Mouse (Mus musculus): Measurements from ENCODE around the gene Mgat3. TPM values are rescaled to one million over a fixed set of nuclear protein-coding genes. Genes with fewer than 3 reads are reported as not detected.
A peak's percentile ranks its signal among the peaks of the same experiment; 100 is the strongest.

The Mgat3 gene
- total RNA-seq, 2 experiments from 2014 or later: 109 to 110 TPM

DNA sequence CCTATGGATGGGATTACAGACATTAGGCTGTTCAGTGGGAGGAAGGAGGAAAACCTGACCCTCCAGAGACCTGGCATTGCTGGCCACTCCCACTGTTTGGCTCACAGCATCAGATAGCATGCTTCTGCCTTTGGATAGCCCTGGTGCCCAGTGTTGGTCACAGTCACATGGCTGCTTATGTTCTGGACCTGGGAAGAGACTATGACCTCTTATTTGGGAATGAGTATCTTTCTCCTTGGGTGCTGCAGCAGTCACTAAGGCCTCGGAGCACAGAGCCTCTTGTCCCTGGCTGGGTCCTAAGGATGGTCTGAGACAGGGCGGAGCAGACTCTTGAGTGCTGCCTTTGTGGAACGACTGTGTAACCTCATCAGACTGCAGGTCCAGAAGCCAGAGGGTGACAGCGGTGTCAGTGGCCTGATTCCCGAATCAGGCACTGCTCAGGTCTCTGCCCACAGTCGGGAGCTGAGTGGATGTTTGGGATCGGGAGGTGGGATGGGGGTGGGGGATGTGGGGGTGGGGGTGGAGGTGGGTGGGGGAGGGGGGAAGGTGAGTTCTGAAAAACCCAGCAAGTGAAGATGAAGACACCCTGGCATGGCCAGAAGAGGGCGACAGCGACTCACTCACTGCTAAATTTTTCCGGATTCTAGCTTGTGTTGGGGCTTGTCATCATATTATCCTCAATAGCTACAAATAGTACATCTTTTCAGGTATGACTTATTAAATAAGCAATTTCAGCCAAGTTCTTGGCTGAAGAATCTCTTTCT lies 42.4 kb downstream of the Mgat3 start:
- intact Hi-C loops (cut with DNase I): loop anchor here (5.0 kb wide), 1 partner anchor 39 kb away; no protein-coding TSS in a partner anchor
- DNase-seq (ENCODE audit: low spot score in 2 of 2): peak; percentile 33 to 53

DNA sequence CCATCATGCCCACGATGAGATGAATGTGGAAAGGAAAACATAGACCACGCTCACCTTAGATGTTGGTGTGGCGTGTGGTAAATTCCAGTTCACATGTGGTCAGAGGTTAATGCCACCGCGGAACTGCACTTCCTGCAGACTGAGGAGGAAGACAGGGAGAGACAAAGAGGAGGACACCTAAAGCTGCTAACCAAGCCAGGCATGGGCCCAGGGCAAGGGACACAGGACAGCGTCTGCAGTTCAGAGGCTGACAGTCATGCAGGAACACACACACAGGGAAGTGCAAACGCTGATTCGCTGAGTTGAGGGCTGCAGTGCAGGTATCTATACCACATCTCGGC lies 42.9 kb downstream of the Mgat3 start:
- DNase-seq (ENCODE audit: low spot score in 2 of 2): no peak
- intact Hi-C loops (cut with DNase I): loop anchor here (5.0 kb wide), 1 partner anchor 39 kb away; no protein-coding TSS in a partner anchor

DNA sequence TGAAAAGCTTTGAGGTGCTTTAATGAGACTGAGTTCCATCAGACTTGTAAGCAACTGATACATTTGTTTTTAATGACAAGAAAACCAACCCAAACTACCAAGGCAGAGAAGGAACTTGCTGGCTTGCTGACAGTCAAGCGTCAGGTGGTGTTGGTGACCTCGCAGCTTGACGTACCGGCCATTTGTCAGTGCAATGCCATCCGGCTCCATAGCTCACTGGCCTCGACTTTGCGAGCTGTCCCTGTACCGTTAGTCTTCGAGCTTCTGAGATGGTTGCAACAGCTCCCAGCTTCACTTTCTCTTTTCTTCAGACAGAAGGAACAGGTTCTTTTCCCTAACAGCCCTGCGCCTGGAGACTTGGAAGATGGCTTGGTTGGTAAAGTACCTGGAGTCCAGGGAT lies 44.0 kb downstream of the Mgat3 start:
- DNase-seq (ENCODE audit: low spot score in 2 of 2): no peak
- intact Hi-C loops (cut with DNase I): loop anchor here (5.0 kb wide), 1 partner anchor 40 kb away; no protein-coding TSS in a partner anchor

DNA sequence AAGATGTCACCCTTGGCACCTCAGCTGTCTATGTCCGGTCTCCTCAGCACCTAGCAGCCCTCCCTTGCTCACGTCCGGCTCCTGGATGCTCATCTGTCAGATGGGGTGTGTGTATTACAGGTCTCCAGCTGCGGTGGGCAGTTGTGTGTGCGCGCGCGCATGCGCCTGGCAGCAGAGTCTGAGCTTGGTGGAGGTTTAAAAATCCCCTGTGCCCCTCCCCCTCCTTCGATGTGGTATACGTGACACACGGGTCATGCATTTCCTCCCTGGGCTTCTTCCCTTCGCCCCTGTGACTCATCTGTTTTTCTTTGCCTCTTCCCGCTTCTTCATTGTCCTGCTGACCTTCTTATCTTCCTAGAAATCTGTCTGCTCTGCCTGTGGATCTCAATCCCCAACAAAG lies 45.7 kb downstream of the Mgat3 start:
- DNase-seq (ENCODE audit: low spot score in 2 of 2): no peak
- intact Hi-C loops (cut with DNase I): loop anchor here (5.0 kb wide), 1 partner anchor 42 kb away; no protein-coding TSS in a partner anchor

DNA sequence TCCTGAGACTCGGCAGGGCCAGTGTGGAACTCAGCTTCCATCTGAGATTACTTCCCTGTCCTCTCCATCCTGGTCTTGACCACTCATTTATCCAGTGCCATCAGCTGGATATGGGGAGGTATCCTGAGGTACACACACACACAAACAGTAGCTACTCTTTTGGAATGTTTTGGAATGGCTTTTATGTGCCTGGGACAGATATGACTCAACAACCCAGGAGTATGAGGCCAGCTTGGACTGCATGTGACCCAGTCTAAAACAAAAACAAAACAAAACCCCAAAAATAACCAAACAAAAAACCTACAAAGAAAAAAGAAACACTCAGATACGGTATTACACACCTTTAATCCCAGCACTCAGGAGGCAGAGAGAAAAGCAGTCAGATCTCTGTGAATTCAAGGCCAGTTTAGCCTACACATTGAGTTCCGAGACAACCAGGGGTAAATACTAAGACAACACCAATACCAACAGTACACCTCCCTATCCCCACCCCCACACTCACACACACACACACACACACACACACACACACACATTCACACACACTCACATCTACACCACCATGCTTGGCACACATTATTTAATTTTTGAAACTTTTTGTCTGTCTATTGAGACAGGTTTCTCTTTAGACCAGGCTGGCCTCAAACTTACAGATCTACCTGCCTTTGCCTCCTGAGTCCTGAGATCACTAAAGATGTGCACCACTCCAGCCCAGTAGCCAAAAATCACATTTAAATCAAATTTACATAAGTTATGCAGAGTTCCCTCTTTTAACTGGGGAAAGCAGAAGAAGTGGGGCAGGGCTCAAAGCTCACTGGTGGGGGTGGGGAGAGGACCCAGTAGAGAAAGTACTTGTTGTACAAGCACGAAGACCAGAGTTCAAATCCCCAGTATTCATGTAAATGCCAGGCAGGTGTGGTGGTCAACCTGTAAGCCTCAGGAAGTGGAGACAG lies 46.5 kb downstream of the Mgat3 start:
- intact Hi-C loops (cut with DNase I): loop anchor here (5.0 kb wide), 1 partner anchor 43 kb away; no protein-coding TSS in a partner anchor
- DNase-seq (ENCODE audit: low spot score in 2 of 2): no peak

DNA sequence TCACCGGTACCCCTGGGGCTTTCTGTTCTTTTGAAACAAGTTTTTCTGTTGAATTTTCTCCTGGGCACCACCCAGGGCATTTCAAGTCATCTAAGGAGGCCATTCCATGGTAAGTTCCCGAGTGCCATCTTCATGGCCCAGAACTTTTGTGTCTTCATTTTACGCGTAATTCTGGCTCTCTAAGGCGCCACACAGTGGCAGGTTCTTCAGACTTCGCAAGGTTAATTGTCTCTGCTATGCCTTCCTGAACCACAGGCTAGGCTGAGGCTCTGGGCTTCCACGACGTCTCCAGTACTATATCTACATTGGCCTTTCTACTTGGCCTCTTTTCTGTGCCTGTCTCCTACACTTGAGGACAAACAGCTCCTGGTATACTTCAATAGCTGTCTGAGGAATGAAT lies 47.5 kb downstream of the Mgat3 start:
- DNase-seq (ENCODE audit: low spot score in 2 of 2): no peak
- intact Hi-C loops (cut with DNase I): no loop called here

DNA sequence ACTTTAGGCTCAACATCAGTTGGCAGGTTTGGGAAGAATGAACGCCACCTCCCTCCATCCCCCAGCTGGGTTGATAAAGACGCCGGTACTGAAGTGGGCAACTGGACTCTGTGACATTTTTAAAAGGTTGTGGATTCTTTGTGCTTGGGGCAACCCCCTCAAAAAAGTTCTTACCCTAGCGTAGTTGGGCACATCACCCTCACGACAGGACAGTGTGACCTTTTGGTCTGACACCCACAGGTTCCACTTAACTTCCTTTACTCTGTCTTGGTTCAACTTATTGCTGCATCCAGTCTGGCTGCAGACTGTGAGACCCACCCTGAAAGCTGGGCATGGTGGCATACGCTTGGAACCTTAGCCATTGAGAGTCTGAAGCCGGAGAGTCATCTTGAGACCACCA lies 50.2 kb downstream of the Mgat3 start:
- intact Hi-C loops (cut with DNase I): no loop called here
- DNase-seq (ENCODE audit: low spot score in 2 of 2): no peak

DNA sequence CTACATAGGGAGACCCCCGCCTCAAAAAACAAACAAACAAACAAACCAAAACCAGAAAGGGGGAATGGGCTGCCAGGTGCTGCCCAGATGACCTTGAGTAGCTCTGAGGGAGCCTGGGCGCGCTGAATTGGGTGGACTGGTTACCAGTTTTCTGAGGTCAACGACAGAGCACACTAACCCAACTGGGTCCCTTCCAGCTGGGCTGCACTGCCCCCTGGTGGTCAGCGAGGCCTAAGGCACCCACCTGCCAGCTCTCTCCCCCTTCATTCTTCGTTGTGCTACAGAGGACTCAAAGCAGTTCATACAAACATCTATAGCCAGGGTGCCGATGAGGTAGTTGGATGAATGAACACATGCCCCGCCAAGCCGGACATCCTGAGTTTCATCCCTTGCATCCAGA lies 51.7 kb downstream of the Mgat3 start:
- peak; percentile 48 to 62 for DNase-seq (ENCODE audit: low spot score in 2 of 2)
- intact Hi-C loops (cut with DNase I): loop anchor here (5.0 kb wide), 1 partner anchor 133 kb away; the partner anchor contains the start of genes Rpl3 and Syngr1

DNA sequence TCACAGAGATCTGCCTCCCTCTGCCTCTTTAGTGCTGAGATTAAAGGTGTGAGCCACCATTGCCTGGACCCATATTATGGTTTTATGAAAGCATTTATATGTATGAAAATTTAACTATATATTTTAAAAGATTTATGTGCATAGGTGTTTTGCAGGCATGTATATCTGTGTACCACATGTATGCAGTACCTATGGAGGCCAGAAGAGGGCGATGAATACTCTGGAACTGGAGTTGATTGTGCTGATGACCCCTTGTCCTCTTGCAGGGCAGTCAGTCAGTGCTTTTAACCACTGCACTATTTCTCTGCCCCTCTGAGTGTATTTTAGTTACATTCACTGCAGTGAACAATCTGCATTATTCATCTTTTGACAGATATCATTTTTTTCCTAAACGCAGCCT lies 52.3 kb downstream of the Mgat3 start:
- intact Hi-C loops (cut with DNase I): loop anchor here (5.0 kb wide), 1 partner anchor 133 kb away; the partner anchor contains the start of genes Rpl3 and Syngr1
- peak; percentile 54 to 68 for DNase-seq (ENCODE audit: low spot score in 2 of 2)

DNA sequence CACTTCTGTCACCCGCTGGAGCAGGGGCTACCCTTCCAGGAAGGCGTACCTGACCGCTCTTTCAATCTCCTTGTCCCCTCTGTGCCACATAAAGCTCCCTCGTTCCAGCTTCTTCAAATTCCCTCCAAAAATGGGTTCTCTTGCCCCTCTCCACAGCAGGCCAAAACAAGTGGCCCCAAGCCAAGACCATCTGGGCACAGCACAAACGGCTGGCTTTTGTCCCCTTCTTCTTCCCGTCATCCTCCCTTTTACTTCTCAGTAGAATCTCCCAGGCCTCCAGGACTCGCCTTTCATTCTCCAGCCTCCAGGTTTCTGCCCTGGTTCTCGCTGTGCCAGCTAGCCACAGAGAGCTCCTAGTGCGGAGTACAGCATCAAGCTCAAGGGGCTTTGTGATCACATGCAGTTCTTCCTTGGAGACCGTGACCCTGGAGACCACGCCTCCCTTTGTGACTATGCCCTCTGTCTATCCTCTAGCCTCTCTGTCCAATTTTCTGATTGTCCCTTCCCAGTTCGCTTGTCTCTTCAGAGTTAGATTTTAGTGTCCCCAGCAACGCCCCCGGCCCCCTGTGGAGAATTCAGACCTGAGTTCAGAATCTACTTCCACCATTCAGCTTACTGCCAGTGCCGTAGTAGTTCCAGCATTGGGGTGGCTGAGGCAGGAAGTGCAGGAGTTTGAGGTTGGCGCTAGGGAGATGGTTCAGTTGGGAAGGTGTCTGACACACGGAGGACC lies 54.7 kb downstream of the Mgat3 start:
- DNase-seq (ENCODE audit: low spot score in 2 of 2): no peak
- intact Hi-C loops (cut with DNase I): loop anchor here (5.0 kb wide), 1 partner anchor 136 kb away; the partner anchor contains the start of genes Rpl3 and Syngr1

DNA sequence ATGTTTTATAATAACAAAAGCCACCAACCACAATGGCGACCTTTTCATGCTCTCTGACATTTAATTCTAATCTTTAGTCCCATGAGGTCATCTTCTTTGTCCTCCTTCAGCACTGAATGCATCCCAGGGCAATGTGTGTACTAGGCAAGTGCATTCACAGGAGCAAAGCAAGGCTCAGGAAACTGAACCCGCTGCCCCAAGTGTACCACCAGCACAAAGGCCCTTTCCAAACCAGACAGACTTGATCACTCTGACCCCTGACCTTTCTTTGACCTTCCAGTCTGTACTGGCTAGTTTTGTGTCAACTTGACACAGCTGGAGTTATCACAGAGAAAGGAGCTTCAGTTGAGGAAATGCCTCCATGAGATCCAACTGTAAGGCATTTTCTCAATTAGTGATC lies 58.8 kb downstream of the Mgat3 start:
- no peak for DNase-seq (ENCODE audit: low spot score in 2 of 2)
- intact Hi-C loops (cut with DNase I): loop anchor here (5.0 kb wide), 1 partner anchor 95 kb away; no protein-coding TSS in a partner anchor

DNA sequence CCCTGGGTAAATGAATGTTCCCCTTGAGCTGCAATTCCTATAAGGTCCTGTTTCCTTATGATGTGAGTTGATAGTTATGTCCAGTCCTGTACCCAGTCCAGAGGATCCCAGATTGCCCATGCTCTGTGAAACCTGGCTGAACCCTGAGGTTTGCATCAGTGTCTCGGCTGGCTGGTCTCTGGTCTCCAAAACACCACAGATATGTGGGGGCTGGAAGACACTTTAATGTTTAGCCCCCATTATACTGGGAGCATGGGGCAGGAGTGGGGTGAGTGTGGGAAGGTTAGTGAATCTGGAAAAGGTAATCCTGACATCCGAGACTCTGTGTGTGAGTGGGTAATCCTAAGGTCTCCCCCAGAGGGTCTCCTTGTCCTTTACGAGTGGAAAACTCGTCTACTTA lies 59.5 kb downstream of the Mgat3 start:
- DNase-seq (ENCODE audit: low spot score in 2 of 2): no peak
- intact Hi-C loops (cut with DNase I): loop anchor here (5.0 kb wide), 1 partner anchor 96 kb away; no protein-coding TSS in a partner anchor

DNA sequence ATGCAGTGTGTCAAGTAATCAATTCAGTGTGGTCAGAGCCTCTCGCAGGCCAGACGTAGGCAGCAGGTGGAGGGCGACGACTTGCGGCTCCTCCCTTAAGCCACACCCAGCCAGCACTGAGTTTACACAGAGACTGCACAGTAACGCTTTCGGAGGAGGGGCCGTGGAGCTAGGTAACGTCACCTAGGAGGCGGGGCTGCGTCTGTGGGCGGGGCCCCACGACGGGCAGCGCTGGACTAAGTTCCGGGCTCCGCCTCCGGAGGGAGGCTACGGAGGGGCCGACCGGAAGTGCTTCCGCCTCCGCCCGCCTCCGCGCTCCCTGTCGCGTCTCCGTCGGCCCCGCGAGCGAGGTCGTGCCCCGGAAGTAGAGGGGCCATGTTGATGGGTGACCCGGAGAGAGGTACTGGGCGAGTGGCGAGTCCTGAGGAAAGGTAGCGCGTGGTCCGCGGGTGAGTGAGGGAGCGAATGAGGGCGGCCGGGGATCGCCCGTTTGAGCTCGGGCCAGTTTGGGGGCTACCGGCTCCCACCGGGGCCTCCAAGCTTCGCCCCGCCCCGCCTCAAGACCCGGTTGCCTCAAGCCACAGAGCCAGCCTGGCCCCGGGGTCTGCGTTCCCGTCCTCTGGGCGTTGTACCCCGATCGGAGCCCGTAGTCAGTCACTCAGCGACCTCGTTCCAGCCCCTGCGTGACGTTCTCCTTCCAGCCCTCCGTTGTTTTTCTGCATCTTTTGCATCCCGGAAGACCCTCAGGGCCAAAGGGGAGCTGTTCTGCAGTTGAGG lies 60.4 kb downstream of the Mgat3 start, which contains the start of gene Mief1:
Gene Mief1, plus strand, starts transcription at position 286 of the 777 bp plus-strand sequence.
- DNase-seq (ENCODE audit: low spot score in 2 of 2): peak; percentile 96
- intact Hi-C loops (cut with DNase I): loop anchor here (5.0 kb wide), 1 partner anchor 97 kb away; no protein-coding TSS in a partner anchor

DNA sequence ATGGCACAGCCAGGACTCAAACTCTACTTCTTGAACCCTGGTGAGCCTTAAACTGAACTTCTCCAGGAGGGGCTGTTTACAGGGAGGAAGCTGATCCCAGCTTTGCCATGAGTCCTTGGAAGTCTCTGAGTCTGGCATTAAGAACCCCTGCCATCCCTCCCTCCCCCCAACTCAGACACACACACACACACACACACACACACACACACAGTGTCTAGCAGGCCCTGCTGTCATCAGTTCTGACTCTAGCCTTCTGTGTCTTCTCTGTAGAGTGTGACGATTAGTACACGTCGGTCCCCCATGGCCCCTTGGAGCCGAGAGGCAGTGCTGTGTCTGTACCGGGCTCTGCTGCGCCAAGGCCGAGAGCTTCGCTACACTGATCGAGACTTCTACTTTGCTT lies 62.0 kb downstream of the Mgat3 start, which contains the start of gene AC140267.1:
Gene AC140267.1, plus strand, starts transcription at position 301 of the 400 bp plus-strand sequence.
- DNase-seq (ENCODE audit: low spot score in 2 of 2): no peak
- intact Hi-C loops (cut with DNase I): no loop called here

DNA sequence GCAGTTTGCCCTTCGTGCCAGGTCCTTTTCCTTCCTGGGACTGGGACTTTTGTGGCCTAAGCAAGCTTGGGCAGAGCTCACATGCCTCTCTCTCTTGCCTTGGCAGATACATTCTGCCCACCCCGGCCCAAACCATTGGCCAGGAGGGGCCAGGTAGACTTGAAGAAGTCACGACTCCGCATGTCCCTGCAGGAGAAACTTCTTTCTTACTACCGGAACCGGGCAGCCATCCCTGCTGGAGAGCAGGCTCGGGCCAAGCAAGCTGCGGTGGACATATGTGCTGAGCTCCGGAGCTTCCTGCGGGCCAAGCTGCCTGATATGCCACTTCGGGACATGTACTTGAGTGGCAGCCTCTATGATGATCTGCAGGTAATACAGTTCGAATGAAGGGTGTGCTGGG lies 74.6 kb downstream of the Mgat3 start:
- intact Hi-C loops (cut with DNase I): no loop called here
- no peak for DNase-seq (ENCODE audit: low spot score in 2 of 2)

DNA sequence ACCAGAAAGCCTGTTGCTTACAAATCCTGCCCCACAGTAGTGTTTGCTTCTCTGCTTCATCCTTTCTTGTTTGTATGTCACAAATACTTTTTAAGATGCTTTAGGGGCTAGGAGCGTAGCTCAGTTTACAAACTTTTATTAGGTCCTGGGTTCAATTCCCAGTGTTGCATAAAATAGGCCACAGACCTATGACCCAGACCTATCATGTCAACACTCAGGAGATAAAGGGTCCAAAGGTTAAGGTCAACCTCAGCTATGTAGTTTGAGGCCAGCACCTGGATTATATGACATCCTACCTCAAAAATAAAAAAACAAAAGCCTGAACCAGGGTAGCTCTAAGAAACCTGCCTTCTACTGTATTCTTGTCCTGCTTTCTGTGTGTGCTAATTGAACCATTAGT lies 75.1 kb downstream of the Mgat3 start:
- intact Hi-C loops (cut with DNase I): no loop called here
- no peak for DNase-seq (ENCODE audit: low spot score in 2 of 2)

DNA sequence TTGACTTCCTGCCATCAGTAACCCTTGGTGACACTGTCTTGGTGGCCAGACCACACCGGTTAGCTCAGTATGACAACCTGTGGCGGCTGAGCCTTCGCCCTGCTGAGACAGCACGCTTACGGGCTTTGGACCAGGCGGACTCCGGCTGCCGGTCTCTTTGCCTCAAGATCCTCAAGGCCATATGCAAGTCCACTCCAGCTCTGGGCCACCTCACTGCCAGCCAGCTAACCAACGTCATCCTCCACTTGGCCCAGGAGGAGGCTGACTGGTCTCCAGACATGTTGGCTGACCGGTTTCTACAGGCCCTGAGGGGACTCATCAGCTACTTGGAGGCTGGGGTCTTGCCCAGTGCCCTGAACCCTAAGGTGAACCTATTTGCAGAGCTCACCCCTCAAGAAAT lies 76.2 kb downstream of the Mgat3 start:
- intact Hi-C loops (cut with DNase I): no loop called here
- DNase-seq (ENCODE audit: low spot score in 2 of 2): no peak

DNA sequence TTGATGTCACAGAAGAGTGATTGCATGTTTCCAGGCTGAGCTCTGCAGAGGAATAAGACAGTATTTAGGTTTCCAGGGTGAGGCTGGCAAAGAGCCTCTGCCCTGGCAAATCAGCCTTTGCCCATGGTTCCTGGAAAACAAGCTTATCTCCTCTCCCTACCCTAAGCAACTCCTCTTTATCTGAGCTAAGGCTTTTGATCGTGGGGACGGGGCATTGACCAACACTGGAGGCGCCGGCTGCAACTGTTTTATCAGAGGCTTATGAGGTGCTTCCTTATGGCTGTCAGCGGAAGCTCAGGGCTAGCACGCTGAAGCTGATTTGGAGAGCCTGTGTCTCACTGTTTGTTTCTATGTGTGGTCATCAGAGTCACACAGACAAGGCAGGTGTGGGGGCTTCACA lies 77.1 kb downstream of the Mgat3 start:
- no peak for DNase-seq (ENCODE audit: low spot score in 2 of 2)
- intact Hi-C loops (cut with DNase I): no loop called here
